Mouse (Mus musculus) lung, postnatal 4 days (tissue): ENCODE measurements around the gene Olfr228.
A peak's percentile ranks its signal among the peaks of the same experiment; 100 is the strongest.
"Not testable (repeated sequence)": the region's sequence is repeated elsewhere in the genome, so short reads cannot be mapped to it uniquely, and the experiment has no call there.

Experiments
- DNase-seq, 2 experiments: peaks; one replicate each; pipeline ENCODE4 v3.0.0; 2021

Olfr228 gene

DNA sequence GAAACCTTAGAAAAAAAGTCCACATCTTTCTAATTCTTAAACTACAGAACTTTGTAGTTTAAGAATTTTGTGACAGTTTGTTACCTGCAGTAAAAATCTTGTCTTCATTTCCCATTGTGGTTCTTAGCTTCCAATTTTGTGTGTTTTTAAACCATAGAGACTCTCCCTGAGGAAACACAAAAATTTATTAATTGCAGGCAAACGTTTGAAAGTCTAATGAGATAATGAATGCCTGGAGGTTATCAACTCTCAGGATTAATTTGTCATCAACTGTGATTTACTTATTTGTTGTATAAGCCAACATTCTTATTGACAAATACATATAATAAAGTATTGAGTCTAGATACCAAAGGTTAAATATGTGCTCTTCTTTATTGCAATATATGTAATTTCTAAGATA, at the start of gene Olfr228:
Gene Olfr228 (minus strand): TSS at position 101 of the 400 bp plus-strand sequence.
- DNase-seq: no peak

DNA sequence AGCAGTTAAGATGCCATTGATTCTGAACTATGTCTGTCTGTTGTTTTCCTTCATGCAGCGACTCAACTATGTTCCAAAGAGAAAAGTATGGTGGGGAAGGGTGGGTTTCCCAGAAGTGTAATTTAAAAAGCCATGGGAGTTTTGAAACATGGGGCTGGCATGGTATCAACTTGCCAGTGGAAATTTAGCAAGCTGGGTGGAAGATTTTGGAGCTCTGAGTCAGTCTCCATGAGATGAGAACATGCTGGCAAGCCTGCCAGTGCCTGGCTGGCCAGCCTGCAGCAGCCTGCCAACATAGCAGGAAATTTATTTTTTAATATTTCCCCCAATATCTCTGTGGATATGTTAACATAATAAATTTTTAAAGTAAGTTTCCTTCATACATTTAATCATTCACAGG, 43.8 kb upstream of the Olfr228 start:
- no peak for DNase-seq

DNA sequence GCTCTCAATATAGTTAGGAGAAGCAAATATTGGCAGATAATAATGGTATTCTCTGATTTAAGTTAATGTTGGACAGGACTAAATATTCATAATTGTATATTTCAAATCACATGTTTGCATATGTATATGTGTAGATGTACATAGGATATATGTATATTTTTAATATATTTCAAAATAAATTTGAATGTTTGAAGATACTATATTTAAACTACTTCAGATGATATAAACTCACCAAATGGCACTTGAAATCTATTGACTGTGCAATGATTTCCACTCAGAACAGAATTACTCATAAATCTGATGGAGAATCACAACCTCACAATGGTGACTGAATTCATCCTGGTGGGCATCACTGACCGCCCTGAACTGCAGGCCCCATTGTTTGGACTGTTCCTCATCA, 21.0 kb upstream of the Olfr228 start, which contains the start of gene Olfr1076:
Gene Olfr1076 (plus strand): TSS at position 301 of the 400 bp plus-strand sequence.
- no peak for DNase-seq

DNA sequence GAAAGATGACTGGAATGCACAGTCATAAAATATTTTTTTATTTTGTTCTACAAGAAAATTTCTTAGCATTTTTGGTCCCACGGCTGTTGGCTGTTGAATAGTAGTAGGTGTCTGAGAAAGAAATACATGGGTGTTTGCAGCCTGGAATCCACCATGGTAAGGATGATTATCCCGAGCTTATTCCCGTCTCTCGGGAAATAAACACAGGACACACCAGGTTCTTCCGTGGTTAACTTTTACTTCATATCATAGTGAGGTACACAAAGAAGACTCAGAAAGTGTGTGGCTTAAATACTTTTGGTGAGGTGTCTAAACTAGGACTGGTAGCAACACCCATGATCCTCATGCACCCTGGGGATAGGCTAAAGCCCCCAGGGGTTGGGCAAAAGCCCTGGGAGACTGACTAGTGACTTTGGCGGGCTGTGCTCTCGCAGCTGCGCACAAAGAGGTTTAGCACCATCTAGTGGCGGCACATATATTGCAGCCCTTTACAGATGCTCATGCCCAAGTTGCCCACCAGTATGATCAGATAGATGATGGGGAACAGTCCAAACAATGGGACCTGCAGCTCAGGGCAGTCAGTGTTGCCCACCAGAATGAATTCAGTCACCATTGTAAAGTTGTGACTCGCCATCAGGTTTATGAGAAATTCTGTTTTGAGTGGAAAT, 22.6 kb downstream of the Olfr228 start:
- peak; percentile 25 for DNase-seq

DNA sequence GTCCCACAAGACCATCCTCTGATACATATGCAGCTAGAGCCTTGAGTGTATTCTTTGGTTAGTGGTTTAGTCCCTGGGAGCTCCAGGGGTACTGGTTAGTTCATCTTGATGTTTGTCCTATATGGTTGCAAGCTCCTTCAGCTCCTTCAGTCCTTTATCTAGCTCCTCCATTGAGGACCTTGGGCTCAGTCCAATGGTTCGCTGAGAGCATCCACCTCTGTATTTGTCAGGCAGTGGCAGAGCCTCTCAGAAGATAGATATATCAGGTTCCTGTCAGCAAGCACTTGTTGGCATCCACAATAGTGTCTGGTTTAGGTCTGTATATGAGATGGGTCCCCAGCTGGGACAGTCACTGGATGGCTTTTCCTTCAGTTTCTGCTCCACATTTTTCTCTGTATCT, 26.8 kb downstream of the Olfr228 start:
- no peak for DNase-seq

DNA sequence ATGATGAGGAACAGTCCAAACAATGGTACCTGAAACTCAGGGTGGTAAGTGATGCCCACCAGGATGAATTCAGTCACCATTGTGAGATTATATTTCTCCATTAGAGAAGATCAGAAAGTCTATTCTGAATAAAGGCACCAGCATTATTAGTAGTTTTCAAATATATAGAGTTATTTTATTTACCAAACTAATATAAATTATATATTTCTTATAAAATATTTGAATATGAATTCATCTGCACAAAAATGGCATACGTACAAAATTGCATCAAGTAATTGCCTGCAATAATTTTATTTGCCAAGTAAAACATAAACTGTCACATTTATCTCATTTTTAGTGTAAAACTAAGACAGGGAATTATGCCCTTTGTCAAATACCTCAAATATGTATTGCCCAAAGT, 31.0 kb downstream of the Olfr228 start, which contains the start of gene Olfr1066:
Gene Olfr1066 (minus strand): TSS at position 101 of the 400 bp plus-strand sequence.
- no peak for DNase-seq

- not testable (repeated sequence) for DNase-seq
These were observed 36.7 kb downstream of the Olfr228 start, which contains the start of gene Olfr1065 for GRCm38 (mm10) chr2:86450491-86450890. Olfr1065 (minus strand) TSS chr2:86450591.

DNA sequence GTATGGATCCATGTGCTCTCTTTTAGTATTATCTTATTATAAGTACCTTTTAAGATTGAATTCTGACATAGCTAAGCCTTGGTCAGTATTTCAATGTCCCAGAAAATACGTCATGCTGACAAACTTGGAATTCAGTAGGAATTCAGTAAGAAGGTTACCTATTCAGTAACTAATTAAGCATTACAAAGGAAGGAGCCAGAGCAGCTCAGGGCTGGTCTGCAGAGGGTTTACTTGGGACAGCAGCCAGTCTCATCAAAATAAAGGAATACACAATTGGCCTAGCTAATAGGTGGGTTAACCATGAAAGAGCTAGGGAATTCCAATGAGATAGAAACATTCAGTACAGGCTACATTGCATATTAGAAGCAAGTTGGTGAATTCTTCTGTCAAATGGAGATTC, 45.1 kb downstream of the Olfr228 start:
- DNase-seq: not testable (repeated sequence)
